Mouse (Mus musculus) frontal cortex, postnatal 36 days (tissue): ENCODE measurements at regions not wholly inside any gene's neighbourhood (a gene's known extent, or its start where the extent isn't known, plus 50 kb on each side); places are given as distances from the start of the nearest gene placed in this dataset.
"Not testable (repeated sequence)": the region's sequence is repeated elsewhere in the genome, so short reads cannot be mapped to it uniquely, and the experiment has no call there.

ENCODE experiments used
- DNase-seq, 2 experiments: peaks; one replicate each; pipeline ENCODE4 v3.0.0; 2022; ENCODE audit warnings: low spot score in 2 of 2

DNA sequence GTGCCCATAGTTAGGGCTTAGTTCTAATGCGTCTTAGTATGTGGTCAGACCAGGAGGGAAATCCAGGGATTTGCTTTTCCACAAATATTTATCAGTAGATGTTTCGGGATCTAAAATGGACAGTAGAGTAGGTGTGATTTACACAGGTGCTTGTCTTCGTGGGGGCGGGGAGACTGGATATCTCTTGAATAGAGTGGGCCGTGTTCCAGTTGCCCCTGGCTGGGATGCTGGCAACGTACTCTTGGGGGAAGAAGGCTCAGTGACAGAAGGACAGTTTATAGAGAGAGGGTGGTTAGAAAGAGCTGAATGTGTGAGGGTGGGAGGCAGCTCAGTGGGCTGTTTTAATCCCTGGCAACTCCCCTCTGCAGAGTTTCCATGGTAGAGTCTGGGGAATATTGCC is 117.4 kb downstream of the Enc1 start:
- no peak for DNase-seq

DNA sequence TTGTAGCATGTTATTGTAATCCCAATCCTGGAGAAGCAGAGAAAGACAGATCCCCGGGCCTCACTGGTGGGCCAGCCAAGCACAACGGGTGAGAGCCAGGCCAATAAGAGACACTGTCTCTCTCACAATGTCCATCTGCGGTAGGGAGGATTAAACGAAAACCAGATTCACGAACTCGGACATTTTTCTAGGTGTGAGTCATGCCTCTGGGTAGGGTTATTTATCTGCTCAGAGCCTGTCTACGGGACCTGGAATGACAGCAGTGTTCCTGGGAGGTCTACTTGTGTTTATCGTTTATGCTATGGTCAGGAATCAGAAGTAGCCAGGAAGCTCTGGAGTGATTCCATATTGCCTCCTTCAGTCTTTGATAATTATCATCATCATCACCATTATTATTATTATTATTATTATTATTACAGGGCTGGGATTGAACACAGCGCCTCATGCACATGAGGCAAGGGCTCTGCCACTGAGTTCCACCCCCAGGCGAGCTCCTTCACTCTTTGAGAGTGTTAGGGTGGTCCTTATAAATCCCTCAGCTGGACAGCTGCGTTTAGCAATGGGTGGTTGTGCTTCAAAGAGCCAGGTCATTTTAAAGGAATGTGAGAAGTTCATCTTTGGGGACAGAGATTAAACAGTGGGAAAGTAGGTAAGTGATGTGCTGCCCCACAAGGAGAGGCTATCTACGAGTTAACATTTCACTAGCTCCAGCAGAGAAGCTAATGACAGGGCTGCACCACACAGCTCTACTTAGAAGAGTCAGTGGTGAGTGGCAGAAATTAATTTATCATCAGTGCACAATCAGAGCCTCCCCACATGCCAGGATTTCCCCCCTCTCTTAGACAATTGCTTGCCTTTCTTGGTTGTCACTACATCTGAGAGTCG is 116.3 kb downstream of the Enc1 start:
- DNase-seq, result no peak

DNA sequence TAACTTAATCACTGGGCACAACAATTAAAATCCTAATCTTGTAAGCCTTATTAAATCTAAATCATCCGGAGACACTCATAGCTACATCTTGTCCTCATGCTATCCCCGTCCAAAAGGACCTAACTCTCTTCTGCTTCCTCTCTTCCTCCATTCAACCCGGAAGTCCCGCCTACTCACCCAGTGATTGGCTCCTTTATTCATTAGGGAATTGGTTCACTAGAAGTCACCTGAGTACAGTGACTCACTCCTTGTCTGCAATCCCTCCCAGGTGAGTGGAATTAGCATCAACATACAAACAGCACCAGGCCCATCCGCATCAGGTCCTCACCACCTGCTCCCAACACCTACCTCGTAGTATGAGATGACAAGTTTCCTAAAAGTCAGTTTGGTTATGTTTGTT is 114.5 kb downstream of the Enc1 start:
- not testable (repeated sequence) for DNase-seq

DNA sequence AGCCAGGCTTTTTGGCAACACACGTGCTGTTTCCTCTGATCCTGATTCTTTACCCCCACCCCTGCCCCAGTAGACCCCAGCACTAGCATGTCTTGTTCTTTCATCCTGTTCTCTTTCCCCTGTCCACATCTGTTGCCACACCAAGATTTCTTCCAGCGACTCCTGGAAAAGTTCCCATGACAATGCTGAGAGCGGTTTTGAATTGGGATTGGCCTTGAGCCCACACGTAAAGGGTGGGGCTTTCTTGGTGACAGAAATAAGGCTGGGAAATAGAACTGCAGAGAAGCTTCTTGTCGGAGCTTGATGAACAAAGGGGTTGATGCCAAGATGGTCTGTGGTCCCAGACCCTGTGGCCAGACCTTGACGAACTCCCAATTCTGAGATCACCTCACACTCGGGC is 106.8 kb downstream of the Enc1 start:
- no peak for DNase-seq

DNA sequence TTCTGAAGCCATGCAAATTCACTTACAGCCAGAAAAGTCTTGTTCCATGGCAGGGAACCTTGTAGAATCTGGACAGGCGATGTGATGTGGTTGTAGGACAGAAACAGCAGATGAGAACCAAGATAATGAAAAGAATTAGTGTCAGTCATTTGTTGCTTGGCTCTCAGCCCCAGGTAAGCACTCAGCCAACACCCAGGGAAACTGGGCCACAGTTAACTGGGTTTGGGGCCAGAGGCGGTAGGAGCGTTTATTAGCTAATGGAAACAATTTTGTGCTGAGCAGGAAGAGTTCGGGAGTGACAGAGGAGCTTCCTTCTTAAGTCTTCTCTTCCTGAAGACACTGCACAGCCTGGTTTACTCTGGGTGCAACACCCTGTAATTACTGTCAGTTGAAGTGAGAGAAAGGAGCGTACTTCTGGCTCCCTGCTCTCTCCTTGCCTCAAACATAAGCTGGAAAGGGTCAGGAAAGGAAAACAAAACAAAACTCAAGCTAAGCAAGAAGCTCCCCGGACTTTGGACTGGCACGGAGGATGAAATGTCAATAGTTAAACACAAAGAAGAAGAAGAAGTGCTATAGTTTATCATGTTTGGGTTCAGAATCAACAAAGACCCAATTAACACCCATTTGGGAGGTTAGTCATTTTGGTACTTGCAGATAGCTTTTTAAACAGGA is 100.4 kb downstream of the Enc1 start:
- no peak for DNase-seq

DNA sequence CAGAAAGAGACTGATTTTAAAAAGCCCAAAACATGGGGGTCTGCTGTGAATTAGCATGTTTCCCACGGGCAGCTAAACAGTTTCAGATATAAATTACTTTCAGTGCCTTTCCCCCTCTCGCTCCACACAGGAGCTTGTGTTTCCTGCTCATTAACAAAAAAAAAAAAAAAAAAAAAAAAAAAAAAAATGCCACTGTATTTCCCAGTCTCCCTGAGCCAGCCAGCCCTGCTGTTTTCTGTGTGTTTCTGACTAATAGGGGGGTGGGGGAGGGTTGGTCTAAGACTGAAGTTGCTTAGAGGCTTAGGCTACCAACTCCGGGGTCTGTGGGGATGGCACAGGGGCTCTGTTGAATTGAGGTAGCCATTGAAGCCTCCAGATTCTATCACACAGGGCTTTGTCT is 97.0 kb downstream of the Enc1 start:
- no peak for DNase-seq

DNA sequence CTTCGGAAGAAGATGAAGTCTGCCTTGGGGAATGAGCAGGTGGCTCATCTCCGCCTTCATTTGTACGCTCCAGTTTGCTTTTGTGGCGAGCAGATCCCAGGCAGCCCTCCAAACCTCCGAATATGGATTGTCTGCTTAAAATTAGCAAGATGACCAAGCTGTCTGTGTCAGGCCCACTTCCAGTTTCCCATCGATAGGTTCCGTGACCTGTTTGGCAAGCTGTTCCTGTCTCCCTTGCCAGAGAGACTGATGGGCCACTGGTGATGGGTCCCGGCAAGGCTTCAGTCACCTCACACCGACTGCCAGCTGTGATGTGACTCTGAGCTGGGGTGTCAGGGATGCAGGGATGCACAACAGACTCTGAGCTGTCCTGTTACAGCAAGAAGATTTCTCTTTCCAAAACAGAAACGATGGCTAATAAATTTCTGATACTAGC is 96.4 kb downstream of the Enc1 start:
- DNase-seq, result peak; percentile 6 to 25

DNA sequence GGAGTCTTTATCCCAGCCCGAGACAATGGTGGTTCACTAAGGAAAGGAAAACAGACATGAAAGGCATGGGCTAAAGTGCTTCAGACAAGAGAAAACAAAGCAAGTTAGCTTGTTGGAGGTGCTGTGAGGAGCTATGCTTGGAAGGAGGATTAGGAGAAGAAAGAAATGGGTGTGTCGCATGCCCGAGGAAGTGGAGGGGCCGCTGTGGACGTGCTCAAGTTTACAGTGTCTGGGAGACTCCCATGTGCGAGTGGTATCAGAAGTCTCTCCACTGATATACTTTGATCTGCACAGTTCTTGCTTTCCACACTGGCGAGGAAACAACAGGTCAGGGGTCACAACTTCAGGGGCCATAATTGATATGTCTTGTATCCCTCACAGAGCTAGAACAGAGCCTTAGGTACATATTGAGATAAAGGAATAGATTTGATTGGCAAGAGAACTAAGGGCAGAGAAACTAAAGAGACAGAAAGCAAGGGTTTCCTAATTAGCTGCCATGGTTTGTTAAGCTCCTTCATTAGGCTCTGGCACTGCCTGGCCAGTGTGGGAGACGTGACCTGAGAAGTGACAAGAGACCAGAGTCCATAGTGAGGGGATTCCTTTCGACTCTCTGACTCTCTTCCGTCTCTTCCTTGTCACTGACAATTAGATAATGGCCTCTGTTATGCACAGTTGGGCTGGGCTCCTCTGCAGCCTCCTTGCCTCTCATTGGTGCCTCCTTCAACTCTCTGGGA is 93.1 kb downstream of the Enc1 start:
- DNase-seq, result no peak

DNA sequence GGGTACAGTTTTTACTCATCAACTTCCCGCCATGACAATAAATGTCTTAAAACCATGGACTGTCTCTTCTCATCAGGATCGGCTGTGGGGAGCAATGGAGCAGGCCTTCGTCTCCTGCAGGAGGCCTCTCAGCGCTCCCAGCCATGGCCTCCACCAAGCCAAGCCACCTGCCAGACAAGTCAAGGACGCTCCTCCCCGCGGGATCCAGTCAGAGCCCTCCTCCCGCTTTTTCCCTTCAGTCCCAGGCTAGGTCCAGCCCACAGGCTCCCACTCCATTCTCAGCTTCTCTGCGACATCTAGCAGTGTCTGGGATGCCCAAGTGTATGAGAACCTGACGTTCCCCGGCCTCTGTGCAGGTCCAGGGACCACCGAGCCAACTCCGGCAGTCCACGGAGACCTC is 90.2 kb downstream of the Enc1 start:
- DNase-seq, result no peak

DNA sequence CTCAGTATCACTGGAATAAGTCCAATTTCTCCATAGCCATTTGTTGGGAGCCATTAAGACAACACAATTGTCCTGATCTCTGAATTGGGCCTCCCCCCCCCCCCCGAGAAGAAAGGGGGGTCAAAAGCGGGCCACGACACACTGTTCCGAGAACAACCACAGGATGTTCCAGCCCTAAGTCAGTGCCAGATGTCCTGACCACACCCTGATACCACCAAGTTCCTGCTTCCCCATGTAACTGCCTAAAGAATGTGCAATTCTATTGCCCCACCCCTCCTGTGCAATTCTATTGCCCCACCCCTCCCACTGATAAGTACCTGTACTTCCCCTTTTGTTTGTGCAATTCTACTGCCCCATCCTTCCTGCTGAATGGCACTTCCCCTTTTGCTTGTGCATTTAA is 80.4 kb downstream of the Enc1 start:
- DNase-seq, result not testable (repeated sequence)

DNA sequence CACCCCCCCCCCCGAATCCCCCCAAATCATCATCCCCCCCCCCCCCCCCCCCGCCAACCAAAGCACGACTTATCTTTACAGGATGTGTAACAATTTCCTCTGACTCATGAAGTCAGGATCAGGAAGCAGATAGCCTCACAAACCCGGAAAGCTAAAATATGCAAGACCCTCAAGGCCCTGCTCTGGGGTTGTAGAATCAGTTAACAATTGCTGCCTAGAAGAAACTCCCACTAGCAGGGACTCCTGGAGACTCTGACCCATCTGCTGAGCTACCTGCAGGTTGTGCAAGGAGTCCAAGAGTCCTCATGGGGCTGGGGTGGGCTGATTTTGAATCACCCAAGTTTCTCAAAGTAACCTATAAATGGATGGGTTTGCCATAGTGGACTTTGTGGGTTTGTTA is 79.9 kb downstream of the Enc1 start:
- DNase-seq, result no peak

DNA sequence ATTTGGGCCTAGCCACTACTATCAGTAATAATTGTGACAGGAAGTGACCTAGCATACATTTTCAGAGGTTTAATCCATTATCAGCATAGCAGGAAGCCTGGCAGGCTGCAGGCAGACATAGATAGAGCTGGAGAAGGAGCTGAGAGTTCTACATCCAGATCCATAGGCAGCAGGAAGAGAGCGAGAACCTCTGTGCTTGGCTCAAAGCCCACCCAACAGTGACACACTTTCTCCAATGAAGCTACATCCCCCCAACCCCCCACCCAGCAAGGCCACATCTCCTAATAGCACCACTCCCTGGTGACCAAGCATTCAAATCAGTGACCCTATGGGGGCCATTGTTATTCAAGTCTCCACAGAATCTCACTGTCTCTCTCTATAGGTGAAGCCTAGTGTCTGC is 79.4 kb downstream of the Enc1 start:
- no peak for DNase-seq

DNA sequence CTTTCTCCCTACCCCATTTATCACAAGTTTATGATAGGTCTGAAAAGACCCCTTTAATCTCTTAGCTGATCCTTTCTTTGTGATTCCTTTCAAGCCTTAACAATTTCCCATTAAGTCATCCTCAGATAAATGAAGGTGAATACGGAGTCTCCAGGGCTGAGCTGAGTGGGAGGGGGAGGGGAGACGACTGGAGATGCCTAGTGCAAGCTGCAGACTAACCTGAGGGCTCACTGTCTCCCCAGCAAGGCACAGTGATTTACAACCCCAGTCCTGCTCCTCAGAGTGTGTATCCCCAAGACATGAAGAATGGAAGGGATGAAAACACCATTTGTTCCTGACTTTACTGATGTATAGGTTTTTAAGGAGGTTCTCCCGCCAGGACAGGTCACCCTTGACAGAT is 76.7 kb downstream of the Enc1 start:
- DNase-seq, result no peak

DNA sequence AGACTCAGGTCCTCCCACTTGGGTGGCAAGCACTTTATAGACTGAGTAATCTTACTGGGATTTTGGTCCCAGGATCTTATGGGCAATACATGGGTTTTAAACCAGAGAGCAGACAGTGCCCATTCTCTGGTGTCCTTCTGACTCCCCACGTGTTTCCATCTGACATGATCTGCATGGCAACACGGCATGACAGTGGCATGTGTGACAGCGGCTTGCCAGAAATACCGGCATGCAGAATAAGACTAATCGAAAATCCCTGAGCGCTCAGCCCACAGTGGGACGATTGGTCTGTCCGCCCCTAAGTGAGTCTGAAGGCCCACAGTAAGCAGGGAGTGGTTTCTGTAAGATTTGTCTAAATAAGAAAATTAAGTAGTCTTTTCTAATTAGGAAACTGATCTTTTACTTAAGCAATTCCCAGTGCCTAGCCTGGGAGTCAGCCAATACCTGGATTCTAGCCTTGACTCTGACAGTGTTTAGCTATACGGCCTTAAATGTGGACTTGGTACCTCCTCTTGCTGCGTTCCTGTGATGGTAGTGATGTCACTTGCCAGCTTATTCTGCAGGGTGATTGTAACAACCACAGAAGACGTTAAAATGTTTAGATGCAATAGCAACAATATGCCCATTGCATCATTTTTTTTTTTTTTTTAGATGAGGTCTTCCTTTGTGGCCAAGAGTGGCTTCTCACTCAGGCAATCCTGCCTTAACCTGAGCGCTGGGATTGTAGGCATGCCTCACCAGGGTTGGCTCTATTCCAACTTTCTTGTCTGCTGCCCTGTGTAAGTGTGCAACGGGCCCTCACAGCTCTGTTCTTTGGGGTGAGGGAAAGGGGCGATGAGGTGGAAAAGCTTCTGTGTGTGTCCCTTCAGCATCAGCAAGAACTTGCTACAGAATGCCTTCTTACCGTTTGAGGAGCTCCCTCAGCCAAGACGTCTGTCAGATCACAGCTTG is 71.8 kb downstream of the Enc1 start:
- no peak for DNase-seq

DNA sequence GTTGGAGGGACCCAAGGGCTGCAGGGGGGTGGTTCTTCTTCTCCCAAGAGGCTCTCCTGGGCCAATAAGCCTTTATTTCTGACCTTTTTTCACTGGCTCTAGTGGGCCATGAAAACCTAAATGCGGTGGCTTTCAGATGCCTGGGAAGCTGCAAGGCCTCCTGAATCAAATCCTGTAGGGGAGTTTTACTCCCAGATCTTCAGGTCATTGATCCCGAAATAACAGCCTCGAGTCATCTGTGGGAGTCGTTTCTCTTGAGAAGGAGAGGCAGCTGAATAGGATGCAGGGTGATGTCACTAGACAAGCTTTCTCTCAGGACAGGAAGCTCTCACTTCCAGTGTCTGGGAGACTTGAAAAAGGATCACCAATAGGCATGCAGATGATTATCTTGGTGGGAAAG is 70.4 kb downstream of the Enc1 start:
- DNase-seq, result no peak

DNA sequence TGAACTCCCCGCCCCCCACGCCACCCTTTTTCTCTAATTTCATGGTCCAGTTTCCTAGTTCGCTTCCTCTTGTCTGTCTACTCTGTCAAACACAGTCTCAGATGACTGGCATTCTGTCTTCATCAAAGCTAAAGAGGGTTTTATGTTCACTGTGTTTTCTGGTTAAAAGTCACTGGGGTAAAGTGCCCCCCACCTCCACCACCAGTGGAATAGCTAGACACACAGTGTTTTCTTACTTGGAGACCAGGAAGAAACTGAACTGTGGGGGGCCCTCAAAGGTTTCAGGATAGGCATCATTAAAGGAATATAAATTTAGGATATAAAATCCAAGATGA is 69.9 kb downstream of the Enc1 start:
- DNase-seq, result no peak

DNA sequence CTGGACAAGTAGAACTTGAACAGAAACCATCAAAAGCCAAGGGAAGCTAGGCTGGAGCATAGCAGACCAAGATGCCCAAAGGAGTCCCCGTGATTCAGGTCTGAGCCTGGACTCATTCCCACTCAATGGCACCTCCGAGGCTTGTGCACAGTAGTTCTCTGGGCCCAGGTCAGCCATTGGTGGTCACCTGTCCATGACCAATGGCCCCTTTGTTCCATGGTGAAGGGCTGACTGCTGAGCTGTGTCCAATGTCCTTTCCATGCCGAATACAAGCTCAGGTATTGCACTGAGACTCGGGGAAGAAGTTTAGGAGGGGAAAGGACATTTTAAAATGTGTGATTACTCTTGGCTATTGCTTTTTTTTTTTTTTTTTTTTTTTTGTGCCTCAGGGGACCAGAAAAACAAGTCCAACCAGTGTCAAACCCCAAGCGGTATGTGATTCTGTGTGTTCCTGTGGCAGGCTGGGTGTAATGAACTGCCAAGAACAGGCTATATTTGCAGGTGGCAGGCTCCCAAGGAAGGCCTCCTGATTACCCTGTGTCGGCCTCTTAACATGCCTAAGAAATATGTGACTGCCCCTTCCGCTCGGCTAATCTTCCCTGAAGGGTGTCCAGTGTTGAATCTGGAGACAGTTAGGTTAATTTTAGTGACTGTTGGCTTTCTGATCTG is 69.4 kb downstream of the Enc1 start:
- no peak for DNase-seq

DNA sequence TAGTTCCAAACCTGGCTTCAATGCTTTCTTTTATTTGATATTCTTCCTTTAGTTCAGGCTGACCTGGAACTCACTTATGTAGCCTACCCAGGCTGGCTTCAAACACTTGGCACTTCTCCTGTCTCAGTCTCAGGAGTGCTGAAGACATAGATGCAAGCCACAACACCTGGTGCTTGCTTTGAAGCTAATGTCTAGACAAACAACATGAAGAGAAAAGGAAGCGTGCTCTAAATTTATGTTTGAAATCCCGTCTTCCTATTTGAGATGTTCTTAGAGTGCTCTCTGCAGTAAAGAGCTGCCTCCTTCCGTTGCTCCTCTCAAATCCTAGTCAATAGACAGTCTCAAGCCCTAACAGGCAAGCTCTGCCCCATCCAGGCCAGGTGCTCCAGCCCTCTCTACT is 68.5 kb downstream of the Enc1 start:
- no peak for DNase-seq

DNA sequence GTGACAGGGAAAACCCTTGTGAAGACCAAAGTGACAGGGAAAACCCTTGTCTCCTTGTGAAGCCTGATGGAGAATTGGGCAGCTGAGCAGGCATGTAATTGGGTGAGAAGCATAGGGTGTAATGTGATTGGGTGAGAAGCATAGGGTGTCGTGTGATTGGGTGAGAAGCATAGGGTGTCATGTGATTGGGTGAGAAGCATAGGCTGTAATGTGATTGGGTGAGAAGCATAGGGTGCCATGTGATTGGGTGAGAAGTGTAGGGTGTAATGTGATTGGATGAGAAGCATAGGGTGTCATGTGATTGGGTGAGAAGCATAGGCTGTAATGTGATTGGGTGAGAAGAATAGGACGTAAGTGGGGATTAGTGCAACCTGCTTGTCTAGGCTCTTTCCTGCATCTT is 67.5 kb downstream of the Enc1 start:
- DNase-seq, result no peak
